Mouse (Mus musculus): ENCODE results near the gene Hist1h2bh.

The Hist1h2bh gene

GRCm38 (mm10) chr13:23515826-23516620 is 27.2 kb downstream of the Hist1h2bh start:
- no peak for DNase-seq (ENCODE audit: low read depth, low spot score)
- no peaks in the 10 kb centered on the region for H3K36me3 ChIP-seq (ENCODE audit: control insufficient read depth, insufficient read depth, low read length, poor library complexity, severe bottlenecking)
- H3K27me3 ChIP-seq (ENCODE audit: control insufficient read depth, insufficient read depth, low read length, poor library complexity, severe bottlenecking) = no peaks in the 10 kb centered on the region

GRCm38 (mm10) chr13:23515281-23515680 is 27.9 kb downstream of the Hist1h2bh start:
- Histone ChIP-seq H3K36me3 (ENCODE audit: control insufficient read depth, insufficient read depth, low read length, poor library complexity, severe bottlenecking) (no peaks in the 10 kb centered on the region), H3K27me3 (ENCODE audit: control insufficient read depth, insufficient read depth, low read length, poor library complexity, severe bottlenecking) (no peaks in the 10 kb centered on the region)
- DNase-seq (ENCODE audit: low read depth, low spot score) = no peak

- DNase-seq (ENCODE audit: low read depth, low spot score) = no peak
- no peaks in the 10 kb centered on the region for H3K36me3 ChIP-seq (ENCODE audit: control insufficient read depth, insufficient read depth, low read length, poor library complexity, severe bottlenecking)
- H3K27me3 ChIP-seq (ENCODE audit: control insufficient read depth, insufficient read depth, low read length, poor library complexity, severe bottlenecking) = no peaks in the 10 kb centered on the region
These were observed 29.7 kb downstream of the Hist1h2bh start for GRCm38 (mm10) chr13:23513517-23513916.

- no peak for DNase-seq (ENCODE audit: low read depth, low spot score)
- Histone ChIP-seq H3K36me3 (ENCODE audit: control insufficient read depth, insufficient read depth, low read length, poor library complexity, severe bottlenecking) (no peaks in the 10 kb centered on the region), H3K27me3 (ENCODE audit: control insufficient read depth, insufficient read depth, low read length, poor library complexity, severe bottlenecking) (no peaks in the 10 kb centered on the region)
These were observed 33.1 kb downstream of the Hist1h2bh start for GRCm38 (mm10) chr13:23510127-23510526.

- H3K27me3 ChIP-seq (ENCODE audit: control insufficient read depth, insufficient read depth, low read length, poor library complexity, severe bottlenecking) = no peaks in the 10 kb centered on the region
- no peak for DNase-seq (ENCODE audit: low read depth, low spot score)
- no peaks in the 10 kb centered on the region for H3K36me3 ChIP-seq (ENCODE audit: control insufficient read depth, insufficient read depth, low read length, poor library complexity, severe bottlenecking)
These were observed 36.2 kb downstream of the Hist1h2bh start for GRCm38 (mm10) chr13:23506819-23507515.

GRCm38 (mm10) chr13:23506351-23506750 is 36.8 kb downstream of the Hist1h2bh start:
- DNase-seq (ENCODE audit: low read depth, low spot score) = peak; percentile 66
- no peaks in the 10 kb centered on the region for H3K36me3 ChIP-seq (ENCODE audit: control insufficient read depth, insufficient read depth, low read length, poor library complexity, severe bottlenecking)

GRCm38 (mm10) chr13:23505662-23506345 is 37.4 kb downstream of the Hist1h2bh start:
- DNase-seq (ENCODE audit: low read depth, low spot score) = no peak

More at GRCm38 (mm10) chr13:23506351-23506750, 36.8 kb downstream of the Hist1h2bh start:
- H3K27me3 ChIP-seq (ENCODE audit: control insufficient read depth, insufficient read depth, low read length, poor library complexity, severe bottlenecking) = no peaks in the 10 kb centered on the region

GRCm38 (mm10) chr13:23503797-23504196 is 39.4 kb downstream of the Hist1h2bh start:
- peak; percentile 56 for DNase-seq (ENCODE audit: low read depth, low spot score)
- H3K36me3 ChIP-seq (ENCODE audit: control insufficient read depth, insufficient read depth, low read length, poor library complexity, severe bottlenecking) = no peaks in the 10 kb centered on the region
- no peaks in the 10 kb centered on the region for H3K27me3 ChIP-seq (ENCODE audit: control insufficient read depth, insufficient read depth, low read length, poor library complexity, severe bottlenecking)

More at GRCm38 (mm10) chr13:23505662-23506345, 37.4 kb downstream of the Hist1h2bh start:
- Histone ChIP-seq H3K27me3 (ENCODE audit: control insufficient read depth, insufficient read depth, low read length, poor library complexity, severe bottlenecking) (no peaks in the 10 kb centered on the region), H3K36me3 (ENCODE audit: control insufficient read depth, insufficient read depth, low read length, poor library complexity, severe bottlenecking) (no peaks in the 10 kb centered on the region)

GRCm38 (mm10) chr13:23502916-23503315 is 40.3 kb downstream of the Hist1h2bh start:
- no peak for DNase-seq (ENCODE audit: low read depth, low spot score)
- H3K27me3 ChIP-seq (ENCODE audit: control insufficient read depth, insufficient read depth, low read length, poor library complexity, severe bottlenecking) = no peaks in the 10 kb centered on the region
- no peaks in the 10 kb centered on the region for H3K36me3 ChIP-seq (ENCODE audit: control insufficient read depth, insufficient read depth, low read length, poor library complexity, severe bottlenecking)

- no peak for DNase-seq (ENCODE audit: low read depth, low spot score)
- Histone ChIP-seq H3K36me3 (ENCODE audit: control insufficient read depth, insufficient read depth, low read length, poor library complexity, severe bottlenecking) (no peaks in the 10 kb centered on the region), H3K27me3 (ENCODE audit: control insufficient read depth, insufficient read depth, low read length, poor library complexity, severe bottlenecking) (no peaks in the 10 kb centered on the region)
These were observed 41.1 kb downstream of the Hist1h2bh start for GRCm38 (mm10) chr13:23502031-23502567.

GRCm38 (mm10) chr13:23501511-23501910 is 41.7 kb downstream of the Hist1h2bh start:
- H3K36me3 ChIP-seq (ENCODE audit: control insufficient read depth, insufficient read depth, low read length, poor library complexity, severe bottlenecking) = no peaks in the 10 kb centered on the region
- DNase-seq (ENCODE audit: low read depth, low spot score) = no peak
- no peaks in the 10 kb centered on the region for H3K27me3 ChIP-seq (ENCODE audit: control insufficient read depth, insufficient read depth, low read length, poor library complexity, severe bottlenecking)

- Histone ChIP-seq H3K27me3 (ENCODE audit: control insufficient read depth, insufficient read depth, low read length, poor library complexity, severe bottlenecking) (no peaks in the 10 kb centered on the region), H3K36me3 (ENCODE audit: control insufficient read depth, insufficient read depth, low read length, poor library complexity, severe bottlenecking) (no peaks in the 10 kb centered on the region)
- DNase-seq (ENCODE audit: low read depth, low spot score) = peak; percentile 69
These were observed 42.6 kb downstream of the Hist1h2bh start for GRCm38 (mm10) chr13:23500424-23501200.

GRCm38 (mm10) chr13:23499943-23500342 is 43.2 kb downstream of the Hist1h2bh start:
- DNase-seq (ENCODE audit: low read depth, low spot score) = no peak
- H3K36me3 ChIP-seq (ENCODE audit: control insufficient read depth, insufficient read depth, low read length, poor library complexity, severe bottlenecking) = no peaks in the 10 kb centered on the region

GRCm38 (mm10) chr13:23498653-23499052 is 44.5 kb downstream of the Hist1h2bh start:
- Histone ChIP-seq H3K27me3 (ENCODE audit: control insufficient read depth, insufficient read depth, low read length, poor library complexity, severe bottlenecking) (no peaks in the 10 kb centered on the region), H3K36me3 (ENCODE audit: control insufficient read depth, insufficient read depth, low read length, poor library complexity, severe bottlenecking) (no peaks in the 10 kb centered on the region)
- DNase-seq (ENCODE audit: low read depth, low spot score) = no peak

More at GRCm38 (mm10) chr13:23499943-23500342, 43.2 kb downstream of the Hist1h2bh start:
- no peaks in the 10 kb centered on the region for H3K27me3 ChIP-seq (ENCODE audit: control insufficient read depth, insufficient read depth, low read length, poor library complexity, severe bottlenecking)

Data from splenic B cell, adult 2 months (primary cell).